Mouse (Mus musculus): ENCODE data around the gene Neurod2. TPM values are rescaled to one million over a fixed set of nuclear protein-coding genes. Genes with fewer than 3 reads are reported as not detected.
A peak's percentile ranks its signal among the peaks of the same experiment; 100 is the strongest.

The Neurod2 gene
- polyA plus RNA-seq, 1 experiment: not detected

- no peak overlapping the region for H3K4me2 ChIP-seq (ENCODE audit: low read depth)
- no peaks in the 10 kb centered on the region for H3K36me3 ChIP-seq (ENCODE audit: control insufficient read depth, insufficient read depth)
- H3K27me3 ChIP-seq (ENCODE audit: control insufficient read depth, insufficient read depth, insufficient read length): peaks cover 43% of the 10 kb centered on the region
- peak in 1 of 3 experiments; percentile 41 for TF ChIP-seq MYOD1 (IDR thresholded peaks at IDR 0.05; ENCODE audit: control insufficient read depth in 1 of 3, insufficient read length in 2 of 3, low read depth in 2 of 3)
- no peak for TF ChIP-seq SRF (IDR thresholded peaks at IDR 0.05; ENCODE audit: control insufficient read depth, insufficient read length, low read depth)
- H3ac ChIP-seq (ENCODE audit: control insufficient read depth, insufficient read length): no peak overlapping the region
- no peaks in the 10 kb centered on the region for H3K79me2 ChIP-seq (ENCODE audit: control insufficient read depth, insufficient read depth)
- no peak overlapping the region for H3K4me3 ChIP-seq
Measured at GRCm38 (mm10) chr11:98345253-98345652, 15.8 kb upstream of the Neurod2 start.

DNA sequence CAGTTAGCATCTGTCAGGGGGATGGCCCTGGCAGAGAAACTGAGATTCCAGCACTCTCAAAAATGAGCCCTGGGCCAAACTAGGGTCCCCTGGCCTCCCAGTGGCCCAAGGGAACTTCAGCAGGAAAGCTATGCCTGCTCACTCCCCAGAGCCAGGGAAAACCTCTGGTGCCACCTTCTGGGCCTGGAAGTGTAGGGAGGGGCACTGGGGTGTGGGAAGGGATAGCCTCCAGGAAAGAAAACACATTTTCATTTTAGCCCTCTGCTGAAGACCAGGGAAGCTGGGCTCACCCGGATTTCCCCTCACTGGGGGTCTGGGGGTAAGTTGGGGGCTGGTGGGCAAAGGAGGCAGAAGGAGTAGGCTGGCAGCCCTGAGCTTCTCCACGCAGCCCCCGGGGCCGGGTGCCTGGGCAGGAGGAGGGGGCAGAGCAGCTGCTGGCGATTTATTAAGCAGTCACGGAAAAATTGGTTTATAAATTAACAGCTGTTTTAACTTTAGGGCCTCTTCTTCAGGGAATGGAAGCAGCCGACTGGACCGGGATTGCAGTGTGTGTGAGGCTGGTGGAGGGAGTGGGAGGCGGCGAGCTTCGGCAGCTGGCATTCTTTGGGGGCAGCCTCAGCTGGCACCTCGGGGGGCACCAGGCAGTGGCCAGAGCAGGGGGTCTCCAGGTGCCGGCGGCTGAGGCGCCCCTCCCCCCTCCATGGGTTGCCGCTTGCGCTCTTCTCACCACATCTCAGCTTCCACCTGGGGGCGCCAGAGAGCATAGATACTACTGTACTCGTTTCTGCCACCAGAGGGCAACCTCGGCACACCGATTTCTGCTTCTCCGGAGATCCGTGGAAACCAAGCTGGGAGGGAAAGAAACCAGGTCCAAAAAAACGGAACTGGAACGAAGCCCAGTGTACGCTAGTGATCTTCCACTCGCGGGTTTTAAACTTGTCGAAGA lies 12.8 kb upstream of the Neurod2 start:
- Histone ChIP-seq H3K4me3 (no peak overlapping the region), H3K27me3 (ENCODE audit: control insufficient read depth, insufficient read depth, insufficient read length) (peaks cover 33% of the 10 kb centered on the region), H3K36me3 (ENCODE audit: control insufficient read depth, insufficient read depth) (no peaks in the 10 kb centered on the region), H3ac (ENCODE audit: control insufficient read depth, insufficient read length) (no peak overlapping the region), H3K79me2 (ENCODE audit: control insufficient read depth, insufficient read depth) (no peaks in the 10 kb centered on the region), H3K4me2 (ENCODE audit: low read depth) (peak overlapping the region; percentile 70)
- no peak for TF ChIP-seq TCF12 (IDR thresholded peaks at IDR 0.05; ENCODE audit: insufficient read depth, poor library complexity, severe bottlenecking)
- TF ChIP-seq MYOG (IDR thresholded peaks at IDR 0.05; ENCODE audit: control insufficient read depth in 1 of 3, insufficient read depth in 1 of 3, insufficient read length in 2 of 3, low read depth in 2 of 3): no peak
- TF ChIP-seq CEBPB (IDR thresholded peaks at IDR 0.05; ENCODE audit: insufficient read depth, poor library complexity, severe bottlenecking): no peak
- TF ChIP-seq TCF3 (IDR thresholded peaks at IDR 0.05; ENCODE audit: insufficient read length, low read depth): no peak
- TF ChIP-seq POLR2A (IDR thresholded peaks at IDR 0.05; ENCODE audit: insufficient read length, low read depth): no peak
- no peak for TF ChIP-seq USF1 (IDR thresholded peaks at IDR 0.05; ENCODE audit: low read depth)
- no peak for TF ChIP-seq MYOD1 (IDR thresholded peaks at IDR 0.05; ENCODE audit: control insufficient read depth in 1 of 3, insufficient read length in 2 of 3, low read depth in 2 of 3)
- no peak for TF ChIP-seq REST (IDR thresholded peaks at IDR 0.05; ENCODE audit: insufficient read depth, insufficient read length)
- TF ChIP-seq MAX (IDR thresholded peaks at IDR 0.05; ENCODE audit: low read depth): no peak

- H3K4me3 ChIP-seq: no peak overlapping the region
- H3K4me2 ChIP-seq (ENCODE audit: low read depth): no peak overlapping the region
- no peak overlapping the region for H3ac ChIP-seq (ENCODE audit: control insufficient read depth, insufficient read length)
- no peaks in the 10 kb centered on the region for H3K36me3 ChIP-seq (ENCODE audit: control insufficient read depth, insufficient read depth)
- H3K79me2 ChIP-seq (ENCODE audit: control insufficient read depth, insufficient read depth): no peaks in the 10 kb centered on the region
- peaks cover 35% of the 10 kb centered on the region for H3K27me3 ChIP-seq (ENCODE audit: control insufficient read depth, insufficient read depth, insufficient read length)
- TF ChIP-seq USF1 (IDR thresholded peaks at IDR 0.05; ENCODE audit: low read depth) (no peak), POLR2AphosphoS2 (IDR thresholded peaks at IDR 0.05; ENCODE audit: insufficient read length, low read depth) (no peak), MAX (IDR thresholded peaks at IDR 0.05; ENCODE audit: low read depth) (no peak), POLR2A (IDR thresholded peaks at IDR 0.05; ENCODE audit: insufficient read length, low read depth) (no peak), TCF3 (IDR thresholded peaks at IDR 0.05; ENCODE audit: insufficient read length, low read depth) (no peak)
Measured at GRCm38 (mm10) chr11:98341174-98341573, 11.7 kb upstream of the Neurod2 start.

DNA sequence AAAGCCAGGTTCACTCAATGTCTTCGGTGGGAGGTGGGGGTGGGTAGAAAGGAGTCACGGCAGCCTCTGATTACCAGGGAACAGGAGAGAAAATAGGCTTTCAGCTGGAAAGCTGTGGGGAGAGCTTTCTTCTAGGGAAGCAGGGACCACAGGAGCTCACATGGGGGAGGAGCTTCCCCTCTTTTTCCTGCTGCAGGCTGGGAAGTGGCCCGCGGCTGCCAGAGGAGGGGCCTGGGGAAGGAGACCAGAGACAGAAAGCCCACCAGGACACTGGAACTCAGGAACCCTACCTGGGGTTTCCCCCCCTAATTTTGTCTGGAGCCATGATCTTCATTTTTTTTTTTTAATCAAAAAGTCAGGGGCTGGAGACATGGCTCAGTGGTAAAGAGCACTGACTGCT lies 11.1 kb upstream of the Neurod2 start:
- TF ChIP-seq USF1 (IDR thresholded peaks at IDR 0.05; ENCODE audit: low read depth): no peak
- H3K4me3 ChIP-seq: no peak overlapping the region
- no peak overlapping the region for H3K4me2 ChIP-seq (ENCODE audit: low read depth)
- H3K79me2 ChIP-seq (ENCODE audit: control insufficient read depth, insufficient read depth): no peaks in the 10 kb centered on the region
- H3K27me3 ChIP-seq (ENCODE audit: control insufficient read depth, insufficient read depth, insufficient read length): peaks cover 36% of the 10 kb centered on the region
- no peaks in the 10 kb centered on the region for H3K36me3 ChIP-seq (ENCODE audit: control insufficient read depth, insufficient read depth)
- H3ac ChIP-seq (ENCODE audit: control insufficient read depth, insufficient read length): no peak overlapping the region

GRCm38 (mm10) chr11:98339679-98340287 lies 10.3 kb upstream of the Neurod2 start:
- TF ChIP-seq REST (IDR thresholded peaks at IDR 0.05; ENCODE audit: insufficient read depth, insufficient read length) (no peak), TCF3 (IDR thresholded peaks at IDR 0.05; ENCODE audit: insufficient read length, low read depth) (no peak), MYOD1 (IDR thresholded peaks at IDR 0.05; ENCODE audit: control insufficient read depth in 1 of 3, insufficient read length in 2 of 3, low read depth in 2 of 3) (no peak), TCF12 (IDR thresholded peaks at IDR 0.05; ENCODE audit: insufficient read depth, poor library complexity, severe bottlenecking) (no peak)
- peaks cover 44% of the 10 kb centered on the region for H3K27me3 ChIP-seq (ENCODE audit: control insufficient read depth, insufficient read depth, insufficient read length)
- no peaks in the 10 kb centered on the region for H3K79me2 ChIP-seq (ENCODE audit: control insufficient read depth, insufficient read depth)
- peak overlapping the region; percentile 6 for H3K4me3 ChIP-seq
- H3K36me3 ChIP-seq (ENCODE audit: control insufficient read depth, insufficient read depth): no peaks in the 10 kb centered on the region
- no peak overlapping the region for H3ac ChIP-seq (ENCODE audit: control insufficient read depth, insufficient read length)
- H3K4me2 ChIP-seq (ENCODE audit: low read depth): peak overlapping the region; percentile 99
